Mouse (Mus musculus): ENCODE results near the gene Tnks1bp1. TPM values are rescaled to one million over a fixed set of nuclear protein-coding genes. Genes with fewer than 3 reads are reported as not detected.

Tnks1bp1 gene
- total RNA-seq (2021) = 100 to 1,000 TPM in 1 of 2 experiments, 10 to 100 TPM in 1; 88.5 to 102 TPM
- long read RNA-seq, experiment 1, full-length matches to known transcripts = 1 of 10 reads
- long read RNA-seq, experiment 1, partial matches to known transcripts = 7 of 10 reads
- long read RNA-seq, experiment 1, other reads (novel, unspliced or antisense) = 2 of 10 reads
- long read RNA-seq, experiment 2, full-length matches to known transcripts = 2 of 17 reads
- long read RNA-seq, experiment 2, partial matches to known transcripts = 14 of 17 reads
- long read RNA-seq, experiment 2, other reads (novel, unspliced or antisense) = 1 of 17 reads

- intact Hi-C loops (cut with DNase I) = loop anchor here (1.0 kb wide), 1 partner anchor 10 kb away; the partner anchor contains the start of genes P2rx3 and Ssrp1
- DNase-seq (ENCODE audit: low spot score in 2 of 2) = peak; percentile 93 to 95
Observed at GRCm38 (mm10) chr2:85047596-85048167, at the start of gene Tnks1bp1. TSS of gene Tnks1bp1 (plus strand) at chr2:85048022.

- intact Hi-C loops (cut with DNase I) = no loop called here
- no peak for DNase-seq (ENCODE audit: low spot score in 2 of 2)
Observed at GRCm38 (mm10) chr2:84999486-85000181, 48.2 kb upstream of the Tnks1bp1 start.

GRCm38 (mm10) chr2:85001497-85001896, 46.3 kb upstream of the Tnks1bp1 start:
- DNase-seq (ENCODE audit: low spot score in 2 of 2) = no peak
- intact Hi-C loops (cut with DNase I) = no loop called here

DNA sequence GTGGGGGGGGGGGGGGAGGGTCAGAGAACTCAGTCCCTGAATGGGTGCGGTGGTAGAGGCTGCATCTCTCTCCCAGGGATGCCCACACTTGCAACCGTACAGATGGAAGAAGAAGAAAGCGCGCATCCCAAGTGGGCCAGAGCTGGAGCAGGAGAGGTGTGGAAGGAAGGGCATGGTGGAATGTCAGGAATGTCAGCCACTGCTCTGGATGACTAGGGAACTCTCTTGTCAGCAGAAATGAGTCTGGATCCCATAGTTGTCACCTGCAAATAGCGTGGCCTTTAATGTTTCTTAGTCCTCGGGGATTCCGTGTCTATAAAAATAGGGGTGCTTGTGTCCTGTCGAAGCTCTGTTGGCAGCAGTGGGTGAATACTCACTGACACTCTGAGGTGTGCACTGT, 45.2 kb upstream of the Tnks1bp1 start:
- intact Hi-C loops (cut with DNase I) = no loop called here
- DNase-seq (ENCODE audit: low spot score in 2 of 2) = no peak

GRCm38 (mm10) chr2:85004341-85004740, 43.5 kb upstream of the Tnks1bp1 start:
- peak; percentile 56 to 78 for DNase-seq (ENCODE audit: low spot score in 2 of 2)
- intact Hi-C loops (cut with DNase I) = no loop called here

DNA sequence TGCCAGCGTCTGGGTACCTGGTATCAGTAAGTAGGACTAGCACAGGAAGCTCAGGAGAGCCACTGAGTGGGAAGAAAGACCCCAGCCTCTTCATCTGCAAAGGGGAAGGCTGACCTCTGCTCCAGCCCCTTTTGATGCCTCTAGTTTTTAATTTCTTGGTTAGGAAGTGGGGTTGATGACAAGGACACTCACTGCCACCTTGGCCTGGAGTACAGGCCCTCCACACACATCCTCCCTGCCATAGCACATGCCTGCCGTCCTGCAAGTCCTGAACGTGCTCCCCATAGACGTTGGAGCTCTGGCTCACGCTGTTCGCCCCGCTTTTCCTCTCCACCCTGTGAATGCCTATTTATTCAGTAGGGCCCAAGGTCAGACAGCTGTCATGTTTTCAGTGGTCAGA, 41.2 kb upstream of the Tnks1bp1 start:
- intact Hi-C loops (cut with DNase I) = loop anchor here (5.0 kb wide), 2 partner anchors 49 to 119 kb away; partner anchors contain the start of gene Rtn4rl2
- DNase-seq (ENCODE audit: low spot score in 2 of 2) = no peak

DNA sequence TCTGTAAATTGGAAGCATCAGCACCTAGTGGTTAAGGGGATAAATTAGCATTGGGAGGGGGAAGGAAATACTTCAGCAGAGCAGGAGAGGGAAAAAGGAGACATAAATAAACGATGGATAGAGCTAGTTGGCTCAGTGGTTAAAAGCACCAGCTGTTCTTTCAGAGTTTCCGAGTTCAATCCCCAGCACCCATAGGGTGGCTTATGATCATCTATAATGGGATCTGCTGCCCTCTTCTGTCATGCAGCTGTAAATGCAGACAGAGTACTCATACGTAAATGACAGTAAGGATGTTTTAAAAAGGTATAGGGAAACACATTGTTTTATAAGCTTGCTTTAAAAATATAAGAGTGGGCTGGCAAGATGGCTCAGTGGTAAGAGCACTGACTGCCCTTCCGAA, 40.1 kb upstream of the Tnks1bp1 start:
- DNase-seq (ENCODE audit: low spot score in 2 of 2) = peak in 1 of 2 experiments; percentile 22
- intact Hi-C loops (cut with DNase I) = loop anchor here (5.0 kb wide), 2 partner anchors 50 to 120 kb away; partner anchors contain the start of gene Rtn4rl2

GRCm38 (mm10) chr2:85009212-85009611, 38.6 kb upstream of the Tnks1bp1 start:
- no peak for DNase-seq (ENCODE audit: low spot score in 2 of 2)
- intact Hi-C loops (cut with DNase I) = loop anchor here (5.0 kb wide), 2 partner anchors 52 to 122 kb away; partner anchors contain the start of gene Rtn4rl2

- DNase-seq (ENCODE audit: low spot score in 2 of 2) = no peak
- intact Hi-C loops (cut with DNase I) = no loop called here
Observed at GRCm38 (mm10) chr2:85011906-85012604, 35.8 kb upstream of the Tnks1bp1 start.

DNA sequence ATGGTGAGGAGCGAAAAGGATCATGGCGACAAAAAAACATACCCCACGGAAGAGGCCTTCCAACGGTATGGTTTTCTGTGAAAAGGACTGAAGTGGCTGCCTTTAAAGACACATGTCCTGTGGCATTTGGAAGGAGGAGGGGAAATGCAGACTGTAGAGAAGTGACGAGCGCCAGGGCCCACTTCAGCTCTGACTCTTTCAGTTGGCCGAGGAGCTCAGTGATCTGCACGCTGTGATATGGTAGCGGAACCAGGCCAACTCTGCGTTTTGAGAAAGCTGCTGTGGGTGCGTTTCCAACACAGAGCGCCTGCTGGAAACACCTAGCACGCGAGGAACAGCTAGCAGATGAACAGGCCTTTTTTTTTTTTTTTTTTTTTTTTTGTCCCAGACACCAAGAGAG, 35.1 kb upstream of the Tnks1bp1 start:
- intact Hi-C loops (cut with DNase I) = no loop called here
- DNase-seq (ENCODE audit: low spot score in 2 of 2) = peak; percentile 18 to 49

DNA sequence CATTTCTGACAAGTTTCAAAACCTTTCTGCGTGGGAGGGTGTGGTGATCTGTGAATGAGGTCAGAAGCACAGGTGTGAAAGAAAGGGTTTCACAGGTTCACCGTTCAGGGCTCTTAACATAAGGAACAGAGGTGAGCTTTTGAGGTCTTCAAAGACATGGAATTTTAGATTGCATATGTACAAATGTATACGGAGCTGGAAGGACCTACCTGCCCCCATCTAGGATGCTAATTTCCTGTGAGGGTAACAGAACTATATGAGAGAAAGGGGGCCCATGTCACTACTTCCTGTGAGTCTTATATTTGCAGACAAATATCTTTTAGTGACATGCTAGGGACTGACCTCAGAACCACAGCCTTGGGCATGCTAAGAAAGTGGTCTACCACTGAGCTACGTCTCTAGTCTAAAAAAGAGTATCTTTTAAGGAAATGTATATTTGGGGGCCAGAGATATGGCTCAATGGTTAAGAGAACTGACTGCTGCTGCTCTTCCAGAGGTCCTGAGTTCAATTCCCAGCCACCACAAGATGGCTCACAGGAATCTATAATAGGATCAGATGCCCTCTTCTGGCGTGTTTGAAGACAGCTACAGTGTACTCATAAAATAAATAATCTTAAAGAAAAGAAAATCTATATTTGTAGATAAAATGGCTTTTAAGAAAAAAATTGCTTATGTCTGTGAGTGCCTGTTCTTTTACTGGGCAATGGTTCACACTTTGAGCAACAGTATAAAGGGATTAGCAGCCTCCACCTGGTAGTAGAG, 33.8 kb upstream of the Tnks1bp1 start:
- DNase-seq (ENCODE audit: low spot score in 2 of 2) = no peak
- intact Hi-C loops (cut with DNase I) = no loop called here

- no peak for DNase-seq (ENCODE audit: low spot score in 2 of 2)
- intact Hi-C loops (cut with DNase I) = no loop called here
Observed at GRCm38 (mm10) chr2:85014588-85014982, 33.2 kb upstream of the Tnks1bp1 start.

DNA sequence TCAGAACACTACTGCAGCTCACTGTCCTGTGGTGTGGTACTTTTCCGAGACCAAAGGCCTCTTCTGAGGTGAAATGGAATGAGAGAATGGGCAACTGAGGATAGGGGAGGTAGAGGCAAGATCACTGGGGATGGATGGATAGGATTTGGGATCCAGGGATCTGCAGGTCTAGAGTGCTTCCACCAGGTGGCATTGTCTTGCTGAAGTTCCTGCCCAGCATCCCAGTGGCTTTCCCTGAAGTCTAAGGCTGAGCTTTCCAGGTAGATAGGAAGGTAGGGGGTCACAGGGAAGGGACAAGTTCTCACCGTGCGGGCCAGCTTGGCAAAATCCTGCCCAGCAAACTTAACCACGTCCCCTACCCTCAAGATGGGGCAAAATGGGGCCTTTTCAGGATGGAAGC, 25.8 kb upstream of the Tnks1bp1 start:
- intact Hi-C loops (cut with DNase I) = no loop called here
- DNase-seq (ENCODE audit: low spot score in 2 of 2) = peak in 1 of 2 experiments; percentile 20

GRCm38 (mm10) chr2:85026178-85026577, 21.6 kb upstream of the Tnks1bp1 start:
- intact Hi-C loops (cut with DNase I) = no loop called here
- no peak for DNase-seq (ENCODE audit: low spot score in 2 of 2)

GRCm38 (mm10) chr2:85027281-85027680, 20.5 kb upstream of the Tnks1bp1 start:
- intact Hi-C loops (cut with DNase I) = no loop called here
- no peak for DNase-seq (ENCODE audit: low spot score in 2 of 2)

- intact Hi-C loops (cut with DNase I) = no loop called here
- no peak for DNase-seq (ENCODE audit: low spot score in 2 of 2)
Observed at GRCm38 (mm10) chr2:85029897-85030296, 17.9 kb upstream of the Tnks1bp1 start.

DNA sequence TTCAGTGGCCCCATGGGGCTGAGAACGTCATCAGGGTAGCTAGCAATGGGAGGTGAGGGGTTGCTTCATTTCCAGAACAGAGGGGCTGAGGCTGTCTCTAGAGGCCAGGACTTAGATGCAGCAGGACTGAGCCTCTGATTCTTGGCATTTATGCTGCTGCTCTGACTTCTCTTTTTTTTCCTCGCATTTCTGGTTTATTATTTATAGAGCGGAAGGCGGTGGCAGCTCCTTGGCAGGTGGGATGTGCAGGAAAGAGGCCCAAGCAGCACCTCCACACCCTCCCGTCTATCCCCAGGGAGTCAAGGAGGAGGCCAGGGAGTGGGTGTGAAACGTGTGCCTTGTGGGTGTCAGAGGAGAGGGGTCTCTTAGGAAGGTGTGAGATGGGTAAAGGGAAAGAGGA, 16.8 kb upstream of the Tnks1bp1 start:
- intact Hi-C loops (cut with DNase I) = no loop called here
- DNase-seq (ENCODE audit: low spot score in 2 of 2) = no peak

DNA sequence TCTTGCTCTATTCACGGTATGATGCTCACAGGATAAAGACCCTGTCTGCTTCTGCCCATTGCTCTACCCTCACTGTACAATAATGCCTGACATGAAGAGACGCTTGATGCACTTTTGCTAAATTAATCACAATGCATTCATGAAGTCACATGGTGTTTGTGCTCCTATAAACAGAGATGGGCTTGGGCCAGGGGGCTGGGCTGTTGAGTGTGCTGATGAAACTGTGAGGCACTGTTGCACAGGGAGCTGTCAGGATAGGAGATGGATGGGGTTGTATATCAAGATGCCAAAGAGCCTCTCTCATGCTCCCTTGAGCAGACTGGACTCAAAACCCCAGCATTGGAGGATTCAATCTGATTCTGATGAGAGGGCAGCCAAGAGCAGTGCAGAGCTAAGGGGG, 14.7 kb upstream of the Tnks1bp1 start:
- DNase-seq (ENCODE audit: low spot score in 2 of 2) = no peak
- intact Hi-C loops (cut with DNase I) = no loop called here

DNA sequence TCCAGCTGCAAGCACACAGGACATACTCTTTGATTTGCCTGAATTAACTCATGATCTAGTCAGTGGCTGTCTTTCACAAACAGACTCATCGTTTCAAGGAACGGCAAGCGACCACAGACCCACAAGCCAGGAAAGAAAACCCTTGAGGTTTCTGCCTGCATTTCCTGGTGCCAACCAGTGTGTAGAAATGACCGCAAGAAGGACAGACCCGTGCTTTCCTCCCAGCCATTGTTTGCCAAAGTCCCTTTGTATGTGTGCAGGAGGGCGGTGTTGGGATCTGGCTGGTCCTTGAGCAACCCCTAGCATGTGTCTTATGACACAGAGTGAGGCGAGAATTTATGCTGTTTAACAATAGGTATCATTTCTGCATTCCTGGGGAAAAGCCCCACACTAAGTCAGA, 13.7 kb upstream of the Tnks1bp1 start:
- intact Hi-C loops (cut with DNase I) = no loop called here
- DNase-seq (ENCODE audit: low spot score in 2 of 2) = no peak
